Mouse (Mus musculus) hindbrain, embryonic 12.5 days (tissue): ENCODE data around the gene Ccnj. TPM values are rescaled to one million over a fixed set of nuclear protein-coding genes. Genes with fewer than 3 reads are reported as not detected.

ENCODE experiments used
- ATAC-seq: fragments of 200-750 bp; cut with Nextera tagmentation; 2 replicates; pipeline ENCODE4 v1.8.0; 2017; ENCODE audit warnings: moderate TSS enrichment; ENCODE audit not compliant: low FRiP score
- H3K27ac ChIP-seq: fragments of 300-500 bp; sonication (generic); 2 replicates; pipeline ENCODE4 v1.5.1; 2016; ENCODE audit warnings: mild to moderate bottlenecking
- H3K27me3 ChIP-seq: fragments of 300-500 bp; sonication (generic); 2 replicates; pipeline ENCODE4 v1.6.1; 2016; ENCODE audit warnings: mild to moderate bottlenecking
- H3K36me3 ChIP-seq: fragments of 300-500 bp; sonication (generic); 2 replicates; pipeline ENCODE4 v1.6.1; 2016; ENCODE audit warnings: mild to moderate bottlenecking
- H3K4me1 ChIP-seq: fragments of 300-500 bp; sonication (generic); 2 replicates; pipeline ENCODE4 v1.6.1; 2016
- H3K4me2 ChIP-seq: fragments of 300-500 bp; sonication (generic); replicated peaks from 2 replicates; pipeline ENCODE4 v1.6.1; 2016; ENCODE audit warnings: mild to moderate bottlenecking
- H3K4me3 ChIP-seq: fragments of 300-500 bp; sonication (generic); 2 replicates; pipeline ENCODE4 v1.5.1; 2016; ENCODE audit warnings: mild to moderate bottlenecking
- H3K9ac ChIP-seq: fragments of 300-500 bp; sonication (generic); 2 replicates; pipeline ENCODE4 v1.6.1; 2016; ENCODE audit warnings: mild to moderate bottlenecking, moderate library complexity
- H3K9me3 ChIP-seq: fragments of 300-500 bp; sonication (generic); replicated peaks from 2 replicates; pipeline ENCODE4 v1.6.1; 2016; ENCODE audit warnings: mild to moderate bottlenecking
- WGBS: fragments of 180-500 bp; shearing (Covaris S2); methylation state at CpG from one replicate; pipeline ENCODE4 v1.1.7; 2016; 5-methylcytosine and 5-hydroxymethylcytosine counted together
- polyA plus RNA-seq: library from polyadenylated mRNA; unstranded; fragments of >200 nt; fragmentation: Nextera tagmentation; extraction: Ambion mirVana; gene quantifications from 2 replicates; pipeline ENCODE4 v1.2.1, GENCODE M21; 2016

Gene Ccnj
- 27.8 and 29.3 TPM in 2 replicates for polyA plus RNA-seq

DNA sequence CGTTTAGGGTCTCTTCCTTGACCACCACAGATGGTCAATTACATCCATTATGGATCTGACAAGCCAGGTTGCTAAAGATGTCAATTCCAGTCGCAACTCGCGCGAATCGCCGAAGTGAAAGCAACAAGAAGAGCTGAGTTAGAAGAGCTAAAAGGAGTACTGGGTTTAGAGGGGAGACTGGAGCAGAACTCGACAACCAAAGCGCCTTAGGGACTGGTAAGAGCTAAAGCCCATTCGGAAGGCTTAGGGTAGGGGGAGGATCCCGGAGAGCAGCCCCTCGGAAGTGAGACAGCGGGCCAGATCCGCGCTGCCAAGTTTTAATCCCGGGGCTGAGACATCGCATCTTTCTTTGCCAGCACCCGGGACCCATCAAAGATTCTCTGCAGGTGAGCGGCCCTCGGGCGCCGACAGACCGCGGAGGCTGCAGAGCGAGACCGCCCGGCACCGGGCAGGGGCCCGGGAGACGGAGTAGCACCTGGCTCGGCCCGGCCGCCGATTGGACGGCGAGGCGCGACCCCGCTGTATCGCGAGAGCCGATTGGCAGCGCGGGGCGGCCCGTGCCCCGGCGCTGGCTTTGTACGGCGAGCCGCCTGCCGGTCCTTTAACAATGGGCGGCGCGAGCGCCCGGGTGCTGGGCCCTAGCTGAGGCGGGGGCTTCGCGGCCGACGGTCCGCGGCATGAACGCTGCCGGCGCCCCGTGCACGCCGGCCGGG lies at the start of gene Ccnj:
Ccnj (plus strand) TSS at position 577 of the 713 bp plus-strand sequence.
- peak; percentile 99 for ATAC-seq
- H3K27me3 ChIP-seq = no peaks in the 10 kb centered on the region
- under 1% methylated on average over 66 of the region's 71 CpGs for WGBS

DNA sequence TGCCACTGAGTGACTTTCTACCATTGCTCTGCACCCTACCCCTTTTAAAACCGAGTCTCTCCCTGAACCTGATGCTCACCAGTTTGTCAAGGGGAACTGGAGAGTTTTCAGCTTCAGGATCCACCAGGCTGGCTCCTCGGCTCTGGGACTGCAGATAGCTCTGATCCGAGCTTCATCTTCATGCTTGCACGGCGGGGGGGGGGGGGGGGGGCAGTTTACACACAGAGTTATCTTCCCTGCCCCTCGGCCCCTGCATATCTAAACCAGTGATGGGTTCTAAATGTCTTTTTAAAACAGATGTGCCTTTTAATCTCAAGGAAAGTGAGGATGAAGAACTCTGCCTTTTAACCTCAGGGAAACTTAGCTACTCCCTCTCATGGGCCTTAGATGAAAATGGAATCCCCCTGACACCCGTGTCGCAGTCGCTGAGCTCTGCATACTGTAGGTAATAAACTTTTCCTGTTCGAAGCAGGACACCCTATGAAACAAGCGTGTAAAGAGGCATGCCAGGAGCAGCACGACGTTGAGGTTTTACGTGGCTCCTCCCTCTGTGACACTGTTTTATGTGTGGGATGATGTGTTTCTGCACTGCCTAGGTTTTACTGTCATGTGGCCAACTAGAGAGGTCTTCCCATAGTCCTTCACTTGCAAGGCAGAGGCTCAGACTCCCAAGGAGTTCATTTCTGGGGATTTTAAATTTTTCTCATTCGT lies 42.9 kb upstream of the Ccnj start:
- Histone ChIP-seq H3K9me3 (no peaks in the 10 kb centered on the region), H3K4me1 (no peaks in the 10 kb centered on the region), H3K9ac (no peak overlapping the region), H3K27me3 (no peaks in the 10 kb centered on the region), H3K27ac (no peak overlapping the region), H3K4me3 (no peak overlapping the region), H3K36me3 (no peaks in the 10 kb centered on the region), H3K4me2 (no peak overlapping the region)
- no peak for ATAC-seq
- 76% methylated on average over 14 of the region's 15 CpGs for WGBS

More for the DNA sequence above, at the start of gene Ccnj:
- H3K27ac ChIP-seq = peak within 1 kb of the TSS; percentile 96
- H3K9me3 ChIP-seq = no peaks in the 10 kb centered on the region
- H3K4me2 ChIP-seq = peak within 1 kb of the TSS; percentile 86
- peak within 1 kb of the TSS; percentile 97 for H3K9ac ChIP-seq
- H3K4me3 ChIP-seq = peak within 1 kb of the TSS; percentile 91
- H3K4me1 ChIP-seq = peaks cover 42% of the 10 kb centered on the region
- no peaks in the 10 kb centered on the region for H3K36me3 ChIP-seq

GRCm38 (mm10) chr19:40788715-40789084 lies 42.4 kb upstream of the Ccnj start:
- H3K27me3 ChIP-seq = no peaks in the 10 kb centered on the region
- H3K4me1 ChIP-seq = no peaks in the 10 kb centered on the region
- no peaks in the 10 kb centered on the region for H3K9me3 ChIP-seq
- H3K4me3 ChIP-seq = no peak overlapping the region
- no peaks in the 10 kb centered on the region for H3K36me3 ChIP-seq
- no peak for ATAC-seq
- H3K9ac ChIP-seq = no peak overlapping the region
- no peak overlapping the region for H3K4me2 ChIP-seq
- H3K27ac ChIP-seq = no peak overlapping the region
- 92% methylated on average over 2 of the region's 2 CpGs for WGBS

DNA sequence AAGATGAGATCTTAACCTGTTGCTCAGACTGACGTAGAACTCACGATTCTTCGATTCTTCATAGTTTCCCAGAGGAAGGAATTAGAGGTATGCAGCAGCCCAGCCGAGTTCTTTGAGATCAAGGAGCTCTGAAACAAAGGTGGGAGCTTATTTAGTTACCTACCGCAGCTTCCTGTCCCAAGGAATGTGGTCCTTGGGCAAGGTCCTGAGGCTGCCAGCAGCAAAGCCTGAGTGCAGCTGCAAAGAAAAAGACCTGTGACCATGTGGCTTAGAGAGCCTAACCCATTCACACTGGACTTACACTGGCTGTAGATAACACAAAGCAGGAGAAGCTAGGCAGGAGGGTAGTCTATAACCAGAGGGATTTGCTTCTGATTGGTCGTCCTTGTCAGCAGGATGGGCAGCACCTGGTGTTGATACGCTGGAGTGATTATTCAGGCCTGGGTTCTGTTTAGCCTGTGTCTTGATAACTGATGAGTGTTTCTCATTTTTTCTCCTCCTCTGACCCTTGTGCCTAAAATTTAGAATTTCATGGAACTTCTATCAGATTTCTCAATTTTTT lies 25.8 kb upstream of the Ccnj start:
- H3K4me3 ChIP-seq = no peak overlapping the region
- H3K27me3 ChIP-seq = no peaks in the 10 kb centered on the region
- no peaks in the 10 kb centered on the region for H3K4me1 ChIP-seq
- H3K36me3 ChIP-seq = no peaks in the 10 kb centered on the region
- H3K9me3 ChIP-seq = no peaks in the 10 kb centered on the region
- ATAC-seq = no peak
- no peak overlapping the region for H3K4me2 ChIP-seq
- WGBS = 42% methylated on average over 7 of the region's 7 CpGs
- no peak overlapping the region for H3K9ac ChIP-seq
- H3K27ac ChIP-seq = no peak overlapping the region

- no peak for ATAC-seq
- WGBS = 76% methylated on average over 7 of the region's 7 CpGs
- Histone ChIP-seq H3K27me3 (no peaks in the 10 kb centered on the region), H3K4me3 (no peak overlapping the region), H3K9me3 (no peaks in the 10 kb centered on the region), H3K4me1 (no peaks in the 10 kb centered on the region), H3K36me3 (no peaks in the 10 kb centered on the region), H3K4me2 (no peak overlapping the region), H3K9ac (no peak overlapping the region), H3K27ac (no peak overlapping the region)
These were observed 21.2 kb upstream of the Ccnj start for GRCm38 (mm10) chr19:40809858-40810257.

DNA sequence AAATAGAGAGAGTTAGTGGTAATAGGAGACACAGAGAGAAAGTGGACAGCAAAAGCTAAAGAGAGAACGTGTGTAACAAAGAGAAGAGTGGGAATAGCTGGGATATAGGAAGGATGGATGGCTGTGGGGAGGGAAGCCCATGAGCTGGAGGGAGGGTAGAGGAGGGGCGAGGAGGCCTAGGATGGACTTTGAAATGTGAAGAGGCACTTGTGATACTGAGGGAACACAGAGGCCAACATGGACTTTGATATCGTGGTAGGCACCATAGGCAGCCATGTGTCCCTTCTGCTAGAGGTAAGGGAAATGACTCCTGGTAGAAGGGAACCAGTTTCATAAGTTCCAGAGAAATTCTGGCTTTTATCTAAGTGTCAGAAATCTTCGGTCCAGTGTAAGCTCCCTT lies 19.2 kb upstream of the Ccnj start:
- no peaks in the 10 kb centered on the region for H3K9me3 ChIP-seq
- no peak overlapping the region for H3K4me2 ChIP-seq
- 87% methylated on average over 4 of the region's 4 CpGs for WGBS
- H3K27me3 ChIP-seq = no peaks in the 10 kb centered on the region
- H3K4me1 ChIP-seq = no peaks in the 10 kb centered on the region
- H3K9ac ChIP-seq = no peak overlapping the region
- H3K36me3 ChIP-seq = no peaks in the 10 kb centered on the region
- no peak for ATAC-seq
- H3K4me3 ChIP-seq = no peak overlapping the region
- H3K27ac ChIP-seq = no peak overlapping the region

GRCm38 (mm10) chr19:40812778-40813177 lies 18.3 kb upstream of the Ccnj start:
- H3K36me3 ChIP-seq = no peaks in the 10 kb centered on the region
- WGBS = 86% methylated on average over 3 of the region's 3 CpGs
- H3K4me3 ChIP-seq = no peak overlapping the region
- H3K27me3 ChIP-seq = no peaks in the 10 kb centered on the region
- H3K9me3 ChIP-seq = no peaks in the 10 kb centered on the region
- no peak overlapping the region for H3K27ac ChIP-seq
- no peak for ATAC-seq
- no peaks in the 10 kb centered on the region for H3K4me1 ChIP-seq
- no peak overlapping the region for H3K4me2 ChIP-seq
- no peak overlapping the region for H3K9ac ChIP-seq

GRCm38 (mm10) chr19:40813385-40813784 lies 17.7 kb upstream of the Ccnj start:
- H3K36me3 ChIP-seq = no peaks in the 10 kb centered on the region
- H3K4me2 ChIP-seq = no peak overlapping the region
- no peaks in the 10 kb centered on the region for H3K9me3 ChIP-seq
- H3K4me1 ChIP-seq = no peaks in the 10 kb centered on the region
- H3K4me3 ChIP-seq = no peak overlapping the region
- no peak for ATAC-seq
- H3K27ac ChIP-seq = no peak overlapping the region
- 84% methylated on average over 14 of the region's 14 CpGs for WGBS
- no peak overlapping the region for H3K9ac ChIP-seq
- H3K27me3 ChIP-seq = no peaks in the 10 kb centered on the region

GRCm38 (mm10) chr19:40815645-40816183 lies 15.4 kb upstream of the Ccnj start:
- H3K4me2 ChIP-seq = no peak overlapping the region
- 90% methylated on average over 7 of the region's 7 CpGs for WGBS
- H3K4me1 ChIP-seq = no peaks in the 10 kb centered on the region
- no peak overlapping the region for H3K27ac ChIP-seq
- no peaks in the 10 kb centered on the region for H3K9me3 ChIP-seq
- no peak for ATAC-seq
- no peaks in the 10 kb centered on the region for H3K36me3 ChIP-seq
- no peak overlapping the region for H3K4me3 ChIP-seq
- no peak overlapping the region for H3K9ac ChIP-seq
- no peaks in the 10 kb centered on the region for H3K27me3 ChIP-seq

GRCm38 (mm10) chr19:40817901-40818532 lies 13.1 kb upstream of the Ccnj start:
- WGBS = 85% methylated on average over 6 of the region's 6 CpGs
- H3K9ac ChIP-seq = no peak overlapping the region
- no peaks in the 10 kb centered on the region for H3K9me3 ChIP-seq
- no peak overlapping the region for H3K27ac ChIP-seq
- ATAC-seq = no peak
- no peaks in the 10 kb centered on the region for H3K36me3 ChIP-seq
- H3K27me3 ChIP-seq = no peaks in the 10 kb centered on the region
- H3K4me2 ChIP-seq = no peak overlapping the region
- H3K4me3 ChIP-seq = no peak overlapping the region
- H3K4me1 ChIP-seq = no peaks in the 10 kb centered on the region

GRCm38 (mm10) chr19:40818764-40819163 lies 12.3 kb upstream of the Ccnj start:
- Histone ChIP-seq H3K36me3 (no peaks in the 10 kb centered on the region), H3K27ac (no peak overlapping the region), H3K4me2 (no peak overlapping the region), H3K4me1 (no peaks in the 10 kb centered on the region), H3K27me3 (no peaks in the 10 kb centered on the region), H3K4me3 (no peak overlapping the region), H3K9me3 (no peaks in the 10 kb centered on the region), H3K9ac (no peak overlapping the region)
- no peak for ATAC-seq
- WGBS = 74% methylated on average over 7 of the region's 7 CpGs

- WGBS = 76% methylated on average over 4 of the region's 4 CpGs
- Histone ChIP-seq H3K27me3 (no peaks in the 10 kb centered on the region), H3K4me3 (no peak overlapping the region), H3K4me2 (no peak overlapping the region), H3K4me1 (no peaks in the 10 kb centered on the region), H3K36me3 (no peaks in the 10 kb centered on the region), H3K9ac (no peak overlapping the region), H3K27ac (no peak overlapping the region), H3K9me3 (no peaks in the 10 kb centered on the region)
- ATAC-seq = no peak
These were observed 9.7 kb upstream of the Ccnj start for GRCm38 (mm10) chr19:40821306-40821825.
